Mouse (Mus musculus) embryonic facial prominence, embryonic 13.5 days (tissue): Measurements from ENCODE around the gene Bahcc1. TPM values are rescaled to one million over a fixed set of nuclear protein-coding genes. Genes with fewer than 3 reads are reported as not detected.

ENCODE experiments used
- ATAC-seq: fragments of 200-750 bp; cut with Nextera tagmentation; 2 replicates; pipeline ENCODE4 v1.8.0; 2017; ENCODE audit warnings: low read depth; ENCODE audit not compliant: insufficient number of reproducible peaks, insufficient read depth, low FRiP score, low TSS enrichment
- H3K27ac ChIP-seq: fragments of 300-500 bp; sonication (generic); 2 replicates; pipeline ENCODE4 v1.5.1; 2015; ENCODE audit warnings: moderate library complexity, mild to moderate bottlenecking, inconsistent platforms
- H3K27me3 ChIP-seq: fragments of 300-500 bp; sonication (generic); 2 replicates; pipeline ENCODE4 v1.6.1; 2015; ENCODE audit warnings: mild to moderate bottlenecking, inconsistent platforms
- H3K36me3 ChIP-seq: fragments of 300-500 bp; sonication (generic); 2 replicates; pipeline ENCODE4 v1.6.1; 2015; ENCODE audit warnings: mild to moderate bottlenecking, inconsistent platforms
- H3K4me1 ChIP-seq: fragments of 300-500 bp; sonication (generic); 2 replicates; pipeline ENCODE4 v1.6.1; 2015; ENCODE audit warnings: inconsistent platforms
- H3K4me2 ChIP-seq: fragments of 300-500 bp; sonication (generic); 2 replicates; pipeline ENCODE4 v1.6.1; 2015; ENCODE audit warnings: moderate library complexity, mild to moderate bottlenecking, inconsistent platforms
- H3K4me3 ChIP-seq: fragments of 300-500 bp; sonication (generic); 2 replicates; pipeline ENCODE4 v1.5.1; 2015; ENCODE audit warnings: mild to moderate bottlenecking, inconsistent platforms
- H3K9ac ChIP-seq: fragments of 300-500 bp; sonication (generic); 2 replicates; pipeline ENCODE4 v1.6.1; 2015; ENCODE audit warnings: mild to moderate bottlenecking, inconsistent platforms
- H3K9me3 ChIP-seq: fragments of 300-500 bp; sonication (generic); 2 replicates; pipeline ENCODE4 v1.6.1; 2016; ENCODE audit warnings: inconsistent platforms
- WGBS: fragments of 180-500 bp; shearing (Covaris S2); methylation state at CpG from one replicate; pipeline ENCODE4 v1.1.7; 2015; ENCODE audit warnings: mixed read lengths; 5-methylcytosine and 5-hydroxymethylcytosine counted together
- polyA plus RNA-seq: library from polyadenylated mRNA; unstranded; fragments of >200 nt; fragmentation: Nextera tagmentation; extraction: Ambion mirVana; gene quantifications from 2 replicates; pipeline ENCODE4 v1.2.1, GENCODE M21; 2015

The Bahcc1 gene
- polyA plus RNA-seq, 1 experiment from 2014 or later: 13.9 TPM

GRCm38 (mm10) chr11:120209462-120209861 lies 23.3 kb upstream of the Bahcc1 start:
- no peaks in the 10 kb centered on the region for H3K27me3 ChIP-seq
- 69% methylated on average over 8 of the region's 8 CpGs for WGBS
- no peak overlapping the region for H3K4me2 ChIP-seq
- H3K4me3 ChIP-seq: no peak overlapping the region
- peaks cover 7% of the 10 kb centered on the region; the same call in 1 of the 2 replicates for H3K4me1 ChIP-seq
- no peaks in the 10 kb centered on the region for H3K36me3 ChIP-seq
- 0 out of 2 replicates have a peak, but pooled peaks cover 4% of the 10 kb centered on the region for H3K9me3 ChIP-seq
- 0 out of 2 replicates have a peak, but pooled peaks have one; percentile 10 for ATAC-seq
- H3K27ac ChIP-seq: no peak overlapping the region; the same call in 1 of the 2 replicates
- no peak overlapping the region for H3K9ac ChIP-seq

- Histone ChIP-seq H3K4me2 (no peak overlapping the region), H3K9ac (no peak overlapping the region), H3K36me3 (no peaks in the 10 kb centered on the region), H3K27me3 (no peaks in the 10 kb centered on the region), H3K27ac (no peak overlapping the region; the same call in 1 of the 2 replicates), H3K4me1 (peaks cover 32% of the 10 kb centered on the region), H3K4me3 (no peak overlapping the region), H3K9me3 (0 out of 2 replicates have a peak, but pooled peaks cover 4% of the 10 kb centered on the region)
- ATAC-seq: no peak
- 53% methylated on average over 10 of the region's 10 CpGs for WGBS
These were observed 17.0 kb upstream of the Bahcc1 start for GRCm38 (mm10) chr11:120215726-120216241.

- Histone ChIP-seq H3K36me3 (no peaks in the 10 kb centered on the region), H3K9ac (peak overlapping the region; percentile 51; the same call in 1 of the 2 replicates), H3K9me3 (0 out of 2 replicates have a peak, but pooled peaks cover 4% of the 10 kb centered on the region), H3K27me3 (no peaks in the 10 kb centered on the region), H3K27ac (peak overlapping the region; percentile 5; the same call in 1 of the 2 replicates), H3K4me3 (no peak overlapping the region), H3K4me2 (no peak overlapping the region), H3K4me1 (peaks cover 41% of the 10 kb centered on the region)
- WGBS: 22% methylated on average over 11 of the region's 11 CpGs
- no peak for ATAC-seq
These were observed 16.0 kb upstream of the Bahcc1 start for GRCm38 (mm10) chr11:120216540-120217324.

GRCm38 (mm10) chr11:120218176-120218856 lies 14.4 kb upstream of the Bahcc1 start:
- Histone ChIP-seq H3K27ac (no peak overlapping the region; the same call in 1 of the 2 replicates), H3K9ac (no peak overlapping the region), H3K36me3 (no peaks in the 10 kb centered on the region), H3K4me3 (no peak overlapping the region), H3K4me1 (peaks cover 47% of the 10 kb centered on the region), H3K27me3 (no peaks in the 10 kb centered on the region), H3K9me3 (0 out of 2 replicates have a peak, but pooled peaks cover 4% of the 10 kb centered on the region), H3K4me2 (no peak overlapping the region)
- no peak for ATAC-seq
- 90% methylated on average over 17 of the region's 17 CpGs for WGBS

- H3K27ac ChIP-seq: no peak overlapping the region
- ATAC-seq: no peak
- H3K4me1 ChIP-seq: peaks cover 53% of the 10 kb centered on the region
- H3K9me3 ChIP-seq: 0 out of 2 replicates have a peak, but pooled peaks cover 2% of the 10 kb centered on the region
- 70% methylated on average over 6 of the region's 6 CpGs for WGBS
- no peak overlapping the region for H3K9ac ChIP-seq
- no peak overlapping the region for H3K4me3 ChIP-seq
- no peaks in the 10 kb centered on the region for H3K36me3 ChIP-seq
- H3K27me3 ChIP-seq: no peaks in the 10 kb centered on the region
- H3K4me2 ChIP-seq: no peak overlapping the region
These were observed 13.8 kb upstream of the Bahcc1 start for GRCm38 (mm10) chr11:120218946-120219345.

- H3K36me3 ChIP-seq: no peaks in the 10 kb centered on the region
- 0 out of 2 replicates have a peak overlapping the region, but pooled peaks have one; percentile 40 for H3K9ac ChIP-seq
- WGBS: 44% methylated on average over 9 of the region's 9 CpGs
- peak overlapping the region; percentile 69 for H3K27ac ChIP-seq
- no peak for ATAC-seq
- no peaks in the 10 kb centered on the region for H3K9me3 ChIP-seq
- H3K4me1 ChIP-seq: peaks cover 64% of the 10 kb centered on the region
- peak overlapping the region; percentile 5; the same call in 1 of the 2 replicates for H3K4me2 ChIP-seq
- no peak overlapping the region for H3K4me3 ChIP-seq
- H3K27me3 ChIP-seq: no peaks in the 10 kb centered on the region
These were observed 12.7 kb upstream of the Bahcc1 start for GRCm38 (mm10) chr11:120219916-120220522.

GRCm38 (mm10) chr11:120220963-120221827 lies 11.6 kb upstream of the Bahcc1 start:
- Histone ChIP-seq H3K36me3 (no peaks in the 10 kb centered on the region), H3K4me3 (no peak overlapping the region), H3K4me2 (0 out of 2 replicates have a peak overlapping the region, but pooled peaks have one; percentile 5), H3K4me1 (peaks cover 69% of the 10 kb centered on the region), H3K27ac (peak overlapping the region; percentile 69), H3K9ac (peak overlapping the region; percentile 40; the same call in 1 of the 2 replicates), H3K9me3 (no peaks in the 10 kb centered on the region), H3K27me3 (no peaks in the 10 kb centered on the region)
- no peak for ATAC-seq
- WGBS: 39% methylated on average over 12 of the region's 12 CpGs

GRCm38 (mm10) chr11:120222425-120223104 lies 10.2 kb upstream of the Bahcc1 start:
- H3K9ac ChIP-seq: no peak overlapping the region
- H3K9me3 ChIP-seq: no peaks in the 10 kb centered on the region
- no peaks in the 10 kb centered on the region for H3K36me3 ChIP-seq
- peaks cover 71% of the 10 kb centered on the region for H3K4me1 ChIP-seq
- ATAC-seq: no peak
- no peaks in the 10 kb centered on the region for H3K27me3 ChIP-seq
- H3K27ac ChIP-seq: no peak overlapping the region
- WGBS: 80% methylated on average over 6 of the region's 6 CpGs
- H3K4me3 ChIP-seq: no peak overlapping the region
- no peak overlapping the region for H3K4me2 ChIP-seq

GRCm38 (mm10) chr11:120223586-120224487 lies 8.9 kb upstream of the Bahcc1 start:
- H3K27me3 ChIP-seq: no peaks in the 10 kb centered on the region
- peaks cover 84% of the 10 kb centered on the region for H3K4me1 ChIP-seq
- H3K9ac ChIP-seq: no peak overlapping the region; the same call in 1 of the 2 replicates
- H3K4me2 ChIP-seq: peak overlapping the region; percentile 59; the same call in 1 of the 2 replicates
- H3K4me3 ChIP-seq: no peak overlapping the region
- no peaks in the 10 kb centered on the region for H3K36me3 ChIP-seq
- WGBS: 43% methylated on average over 19 of the region's 19 CpGs
- ATAC-seq: peak; percentile 8; the same call in 1 of the 2 replicates
- H3K9me3 ChIP-seq: no peaks in the 10 kb centered on the region
- H3K27ac ChIP-seq: peak overlapping the region; percentile 69
